Mouse (Mus musculus) small intestine, adult 2 months (tissue): Measurements from ENCODE around the gene Rplp2. TPM values are rescaled to one million over a fixed set of nuclear protein-coding genes. Genes with fewer than 3 reads are reported as not detected.
A peak's percentile ranks its signal among the peaks of the same experiment; 100 is the strongest.

Experiments
- H3K27ac ChIP-seq: fragments of 200-500 bp; 2 replicates; pipeline ENCODE4 v1.5.1; 2012; ENCODE audit warnings: low read depth, low read length, control low read depth, inconsistent platforms; ENCODE audit not compliant: insufficient read depth
- H3K27me3 ChIP-seq: fragments of 200-500 bp; 2 replicates; pipeline ENCODE4 v1.6.1; 2012; ENCODE audit warnings: mild to moderate bottlenecking, moderate library complexity, low read length, inconsistent platforms; ENCODE audit not compliant: control insufficient read depth, insufficient read depth
- H3K36me3 ChIP-seq: fragments of 200-500 bp; 2 replicates; pipeline ENCODE4 v1.6.1; 2012; ENCODE audit warnings: mild to moderate bottlenecking, low read length, control low read depth, inconsistent platforms; ENCODE audit not compliant: control insufficient read depth, insufficient read depth
- H3K4me1 ChIP-seq: fragments of 200-500 bp; 2 replicates; pipeline ENCODE4 v1.6.1; 2012; ENCODE audit warnings: low read length, inconsistent platforms, mixed read lengths; ENCODE audit not compliant: control insufficient read depth, insufficient read depth, insufficient read length
- H3K4me3 ChIP-seq: fragments of 200-500 bp; 2 replicates; pipeline ENCODE4 v1.5.1; 2012; ENCODE audit warnings: low read depth, mild to moderate bottlenecking, control low read depth, inconsistent platforms, low read length, moderate library complexity
- CTCF ChIP-seq: fragments of 200-500 bp; IDR thresholded peaks from 2 replicates; pipeline ENCODE4 v1.5.1; 2012; ENCODE audit warnings: low read depth, mild to moderate bottlenecking, control low read depth, inconsistent platforms, low read length, moderate library complexity, mixed read lengths; ENCODE audit not compliant: insufficient replicate concordance, insufficient read length; ENCODE audit errors: extremely low read depth
- POLR2A ChIP-seq: fragments of 200-500 bp; IDR thresholded peaks from 2 replicates; pipeline ENCODE4 v1.6.1; 2012; ENCODE audit warnings: low read depth, mild to moderate bottlenecking, control low read depth, inconsistent platforms, low read length, moderate library complexity
- WGBS: fragments of 180-500 bp; shearing (Covaris S2); methylation state at CpG from one replicate; pipeline ENCODE4 v1.1.7; 2018; 5-methylcytosine and 5-hydroxymethylcytosine counted together
- polyA plus RNA-seq: library from polyadenylated mRNA; depleted of rRNA; stranded (reverse); fragments of >200 nt; gene quantifications from 2 replicates; pipeline ENCODE4 v1.2.3, GENCODE M21; 2012

Rplp2 gene
- polyA plus RNA-seq, 1 experiment = 441 TPM

GRCm38 (mm10) chr7:141464603-141465201 is 17.5 kb downstream of the Rplp2 start:
- H3K27ac ChIP-seq = 0 out of 2 replicates have a peak overlapping the region, but pooled peaks have one; percentile 29
- peaks cover 5% of the 10 kb centered on the region for H3K36me3 ChIP-seq
- TF ChIP-seq CTCF (no peak), POLR2A (no peak)
- peak overlapping the region; percentile 37 for H3K4me3 ChIP-seq
- WGBS = 47% methylated on average over 38 of the region's 38 CpGs
- peaks cover 46% of the 10 kb centered on the region for H3K4me1 ChIP-seq
- H3K27me3 ChIP-seq = no peaks in the 10 kb centered on the region

- Histone ChIP-seq H3K4me3 (no peak overlapping the region; the same call in 1 of the 2 replicates), H3K27me3 (no peaks in the 10 kb centered on the region), H3K27ac (peak overlapping the region; percentile 4; the same call in 1 of the 2 replicates), H3K36me3 (peaks cover 10% of the 10 kb centered on the region), H3K4me1 (peaks cover 44% of the 10 kb centered on the region)
- 65% methylated on average over 10 of the region's 10 CpGs for WGBS
- TF ChIP-seq CTCF (no peak), POLR2A (no peak)
Observed at GRCm38 (mm10) chr7:141465388-141466044, 18.3 kb downstream of the Rplp2 start.

- WGBS = 76% methylated on average over 7 of the region's 7 CpGs
- no peak for TF ChIP-seq CTCF
- no peak for TF ChIP-seq POLR2A
- peaks cover 15% of the 10 kb centered on the region for H3K36me3 ChIP-seq
- H3K4me3 ChIP-seq = no peak overlapping the region
- peak overlapping the region; percentile 4; the same call in 1 of the 2 replicates for H3K27ac ChIP-seq
- peaks cover 40% of the 10 kb centered on the region for H3K4me1 ChIP-seq
- H3K27me3 ChIP-seq = no peaks in the 10 kb centered on the region
Observed at GRCm38 (mm10) chr7:141466045-141466394, 18.9 kb downstream of the Rplp2 start.

- no peak for TF ChIP-seq CTCF
- TF ChIP-seq POLR2A = no peak
- Histone ChIP-seq H3K27me3 (no peaks in the 10 kb centered on the region), H3K4me1 (peaks cover 39% of the 10 kb centered on the region), H3K4me3 (peak overlapping the region; percentile 76), H3K27ac (peak overlapping the region; percentile 26; the same call in 1 of the 2 replicates), H3K36me3 (peaks cover 21% of the 10 kb centered on the region)
- 66% methylated on average over 10 of the region's 10 CpGs for WGBS
Observed at GRCm38 (mm10) chr7:141466607-141467148, 19.5 kb downstream of the Rplp2 start.

GRCm38 (mm10) chr7:141467230-141468030 is 20.3 kb downstream of the Rplp2 start, which contains the start of gene Cd151:
Gene Cd151, plus strand, starts transcription at chr7:141467392.
- Histone ChIP-seq H3K27me3 (no peaks in the 10 kb centered on the region), H3K4me1 (peaks cover 34% of the 10 kb centered on the region), H3K27ac (peak within 1 kb of the TSS; percentile 87), H3K4me3 (peak within 1 kb of the TSS; percentile 76), H3K36me3 (peaks cover 24% of the 10 kb centered on the region)
- under 1% methylated on average over 52 of the region's 52 CpGs for WGBS
- peak; percentile 78 for TF ChIP-seq POLR2A
- no peak for TF ChIP-seq CTCF

- no peaks in the 10 kb centered on the region for H3K27me3 ChIP-seq
- H3K4me1 ChIP-seq = peaks cover 33% of the 10 kb centered on the region
- TF ChIP-seq POLR2A (no peak), CTCF (no peak)
- peak overlapping the region; percentile 76 for H3K4me3 ChIP-seq
- 9% methylated on average over 5 of the region's 5 CpGs for WGBS
- peaks cover 27% of the 10 kb centered on the region for H3K36me3 ChIP-seq
- peak overlapping the region; percentile 87 for H3K27ac ChIP-seq
Observed at GRCm38 (mm10) chr7:141468164-141468521, 21.0 kb downstream of the Rplp2 start.
